Mouse (Mus musculus) thymus, adult 18-20 months (tissue): ENCODE results near the gene Slc30a4.

Experiments used
- DNase-seq, 2 experiments: peaks; one replicate each; pipeline ENCODE4 v3.0.0; 2022; ENCODE audit warnings: mixed read lengths in 2 of 2

The Slc30a4 gene

GRCm38 (mm10) chr2:122702181-122703036, at the start of gene Slc30a4:
Gene Slc30a4, minus strand, starts transcription at chr2:122702663.
- DNase-seq, result peak; percentile 39 to 47

GRCm38 (mm10) chr2:122746461-122746860, 44.0 kb upstream of the Slc30a4 start:
- no peak for DNase-seq

GRCm38 (mm10) chr2:122739023-122739422, 36.6 kb upstream of the Slc30a4 start:
- DNase-seq, result no peak

DNA sequence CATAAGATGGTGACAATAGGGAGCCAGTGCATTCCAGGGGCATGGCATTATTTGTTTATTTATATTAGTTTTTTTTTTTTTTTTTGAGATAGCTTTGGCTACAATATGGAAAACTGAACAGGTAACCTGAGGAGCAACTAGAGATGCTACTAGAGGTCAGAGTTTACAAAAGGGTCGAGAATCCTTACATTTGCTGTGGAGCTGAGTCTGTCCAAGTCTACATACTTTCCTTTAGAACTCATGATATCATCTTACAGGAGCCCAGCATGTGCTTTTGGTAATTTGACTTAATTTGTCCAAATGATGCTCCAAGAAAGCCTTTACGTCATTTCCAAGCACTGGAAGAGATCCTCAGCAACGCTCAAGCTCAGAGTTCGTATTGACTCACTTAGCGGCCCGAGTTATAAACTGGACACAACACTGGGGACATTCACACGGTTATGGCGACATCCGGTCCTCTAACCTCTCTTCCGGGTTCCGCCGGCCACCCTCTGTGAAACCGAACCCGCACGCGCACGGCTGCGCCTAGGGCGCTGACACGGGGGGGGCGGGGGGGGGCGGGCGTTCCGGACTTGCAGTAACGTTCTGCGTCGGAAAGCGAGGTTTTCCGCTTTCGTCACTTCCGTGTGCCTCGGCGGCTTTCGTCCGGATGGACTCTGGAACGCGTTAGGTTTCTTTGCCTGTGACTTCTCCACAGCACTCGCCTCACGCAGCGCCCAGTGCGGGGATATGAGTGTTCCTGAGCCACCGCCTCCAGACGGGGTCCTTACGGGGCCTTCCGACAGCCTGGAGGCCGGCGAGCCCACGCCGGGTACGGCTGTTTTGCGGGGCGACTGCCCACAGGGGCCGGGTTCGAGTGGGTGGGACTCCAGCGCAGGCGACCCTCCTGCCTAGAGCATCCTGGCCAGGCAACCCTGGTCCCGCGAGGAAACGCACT, 35.7 kb upstream of the Slc30a4 start, which contains the start of gene Bloc1s6:
Gene Bloc1s6, plus strand, starts transcription at position 610 of the 937 bp plus-strand sequence.
- DNase-seq, result peak; percentile 80 to 85

GRCm38 (mm10) chr2:122731456-122731855, 29.0 kb upstream of the Slc30a4 start:
- no peak for DNase-seq

GRCm38 (mm10) chr2:122725604-122726003, 23.1 kb upstream of the Slc30a4 start:
- DNase-seq, result no peak

DNA sequence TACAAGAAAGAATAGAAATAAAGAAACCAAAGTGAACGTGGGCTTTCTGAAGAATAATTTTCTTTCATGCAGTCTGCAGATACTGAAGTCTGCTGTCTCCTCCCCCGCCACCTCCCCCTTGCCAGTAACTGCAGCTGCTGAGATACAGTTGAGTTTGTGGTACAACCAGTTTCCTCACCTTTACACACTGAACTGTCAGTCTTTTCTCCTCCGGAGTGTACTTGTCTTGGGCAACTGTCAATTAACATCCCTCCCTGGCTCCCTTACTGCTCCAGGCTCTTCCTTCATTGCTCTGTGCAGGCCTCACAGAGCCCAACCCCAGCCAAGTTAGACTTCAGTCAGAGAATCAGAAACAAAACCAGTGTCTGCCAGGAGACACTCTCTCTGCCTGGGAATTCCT, 18.1 kb upstream of the Slc30a4 start:
- peak; percentile 35 to 58 for DNase-seq

DNA sequence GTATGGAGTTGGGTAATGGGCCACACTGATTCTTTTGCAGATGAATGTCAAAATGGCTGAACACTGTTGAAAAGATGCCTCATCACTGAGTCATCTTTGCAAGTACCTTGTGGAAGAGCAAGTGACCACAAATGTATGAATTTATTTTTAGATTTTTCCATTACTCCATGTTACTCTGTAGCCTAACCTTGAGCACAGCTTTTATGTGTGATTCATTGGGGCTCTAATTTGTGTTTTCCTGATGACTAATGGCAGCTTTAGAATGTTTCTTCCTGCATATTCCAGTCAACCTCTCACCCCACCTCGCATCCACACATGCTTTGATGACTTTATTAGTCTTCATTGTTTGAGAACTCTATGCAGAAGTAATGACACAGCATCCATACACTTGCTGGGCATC, 16.8 kb upstream of the Slc30a4 start:
- no peak for DNase-seq

DNA sequence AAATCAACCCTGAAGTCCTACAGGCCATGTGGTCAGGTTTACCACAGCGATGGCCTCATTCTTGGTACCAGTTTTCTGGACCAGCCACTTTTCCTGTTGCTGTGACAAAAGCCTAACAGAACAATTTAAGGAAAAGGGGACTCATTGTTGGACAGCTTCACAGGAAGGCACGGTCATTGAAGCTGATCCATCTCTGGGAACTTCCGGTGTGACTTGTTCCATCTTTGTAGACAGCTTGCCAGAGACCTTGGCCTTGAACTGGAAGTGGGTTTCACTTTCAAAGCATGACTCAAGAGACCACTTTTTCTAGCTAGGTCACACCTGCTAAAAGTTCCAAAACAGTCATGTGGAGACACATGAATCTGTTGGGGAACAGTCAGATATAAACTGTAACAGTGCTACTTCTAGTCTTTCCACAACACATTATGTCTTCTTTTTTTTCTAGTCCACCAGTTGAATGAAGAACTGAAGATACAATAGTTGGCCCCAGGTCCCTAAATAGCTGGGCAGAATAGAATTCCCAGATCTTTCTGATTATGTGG, 13.9 kb upstream of the Slc30a4 start:
- no peak for DNase-seq

DNA sequence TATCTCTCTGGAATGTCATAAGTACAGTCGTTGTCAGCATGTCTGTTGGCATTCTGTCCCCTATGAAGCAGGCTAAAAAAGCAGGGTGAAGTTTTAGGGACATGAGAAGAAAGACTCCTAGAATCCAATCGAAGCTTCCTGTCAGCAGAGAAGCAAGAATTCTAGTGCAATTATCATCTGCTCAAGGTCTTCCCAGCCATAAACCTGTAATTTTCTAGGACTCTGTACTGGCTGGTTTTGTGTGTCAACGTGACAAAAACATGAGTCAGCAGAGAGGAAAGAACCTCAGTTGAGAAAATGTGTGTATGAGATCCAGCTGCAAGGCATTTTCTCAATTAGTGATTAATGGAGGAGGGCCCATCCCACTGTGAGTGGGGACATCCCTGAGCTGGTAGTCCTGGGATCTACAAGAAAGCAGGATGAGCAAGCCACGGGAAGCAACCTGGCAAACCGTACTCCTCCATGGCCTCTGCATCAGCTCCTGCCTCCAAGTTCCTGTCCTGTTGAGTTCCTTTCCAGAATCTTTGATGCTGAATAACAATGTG, 12.8 kb upstream of the Slc30a4 start:
- DNase-seq, result no peak

DNA sequence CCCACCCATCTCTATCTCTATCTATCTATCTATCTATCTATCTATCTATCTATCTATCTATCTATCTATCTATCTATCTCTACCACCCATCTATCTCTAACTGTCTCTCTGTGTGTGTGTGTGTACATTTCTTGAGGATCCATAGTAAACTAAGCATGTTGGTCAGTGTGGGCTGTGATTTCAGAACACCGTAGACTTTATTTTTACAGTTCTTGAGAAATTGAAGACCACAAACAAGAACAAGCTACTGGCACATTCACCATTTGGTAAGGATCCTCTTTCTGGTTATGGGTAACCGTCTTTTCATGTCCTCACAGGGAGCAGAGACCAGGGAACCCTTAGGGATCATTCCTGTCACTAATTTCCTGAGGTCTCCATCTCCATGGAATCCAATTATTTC, 10.4 kb upstream of the Slc30a4 start:
- DNase-seq, result no peak

GRCm38 (mm10) chr2:122711911-122712310, 9.4 kb upstream of the Slc30a4 start:
- DNase-seq, result no peak

- DNase-seq, result no peak
Observed at GRCm38 (mm10) chr2:122709156-122709555, 6.7 kb upstream of the Slc30a4 start.

GRCm38 (mm10) chr2:122708080-122708479, 5.6 kb upstream of the Slc30a4 start:
- no peak for DNase-seq

GRCm38 (mm10) chr2:122704572-122704971, 2.1 kb upstream of the Slc30a4 start:
- no peak for DNase-seq

GRCm38 (mm10) chr2:122701871-122702180, 637 bp downstream of the Slc30a4 start:
- DNase-seq, result no peak

DNA sequence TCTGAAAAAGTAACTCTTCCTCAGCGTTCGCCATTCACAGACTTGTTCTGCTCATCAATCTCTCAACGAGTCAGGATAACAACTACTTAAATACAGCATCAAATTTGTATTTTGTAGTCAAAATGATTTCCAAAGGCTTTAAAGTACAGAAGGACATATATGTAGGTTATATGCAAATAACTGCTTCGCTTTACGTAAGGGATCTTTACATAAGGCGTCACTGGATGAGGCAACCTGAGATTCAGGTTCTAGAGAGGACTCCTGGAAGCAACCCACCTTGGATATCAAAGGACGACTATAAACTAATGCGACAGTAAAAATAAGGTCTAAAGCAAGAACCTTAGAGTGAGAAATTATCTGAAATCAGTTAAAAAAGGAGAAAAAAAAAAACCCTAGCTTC, 1.5 kb downstream of the Slc30a4 start:
- no peak for DNase-seq

GRCm38 (mm10) chr2:122697526-122697925, 4.9 kb downstream of the Slc30a4 start:
- DNase-seq, result no peak

GRCm38 (mm10) chr2:122686665-122687064, 15.8 kb downstream of the Slc30a4 start:
- no peak for DNase-seq

- no peak for DNase-seq
Observed at GRCm38 (mm10) chr2:122683641-122684040, 18.8 kb downstream of the Slc30a4 start.

DNA sequence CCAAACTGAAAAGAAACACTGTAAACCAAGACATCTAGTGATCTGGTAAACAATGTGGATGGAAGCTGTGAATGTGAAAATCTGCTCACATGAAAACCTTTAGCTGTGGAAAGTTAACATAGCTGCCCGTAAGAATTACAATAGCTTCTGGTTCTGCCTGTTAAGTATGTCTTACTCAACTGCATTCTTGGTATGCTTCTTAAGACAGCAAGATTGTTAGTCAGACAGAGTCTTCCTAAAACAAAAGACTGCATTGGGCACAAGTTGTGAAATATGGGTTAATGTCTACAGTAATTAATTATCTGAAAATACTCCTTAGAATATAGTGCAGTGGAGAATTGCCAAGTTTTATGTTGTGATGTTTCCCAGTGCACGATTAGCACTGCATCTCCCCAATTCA, 19.9 kb downstream of the Slc30a4 start:
- DNase-seq, result no peak

- no peak for DNase-seq
Observed at GRCm38 (mm10) chr2:122681379-122682137, 20.9 kb downstream of the Slc30a4 start.
